Mouse (Mus musculus) ovary, postnatal 36 days (tissue): ENCODE measurements around the gene Gm20489.

Experiments used
- DNase-seq: peaks from one replicate; pipeline ENCODE4 v3.0.0; 2022; ENCODE audit warnings: low spot score, mixed read lengths

Gene Gm20489

DNA sequence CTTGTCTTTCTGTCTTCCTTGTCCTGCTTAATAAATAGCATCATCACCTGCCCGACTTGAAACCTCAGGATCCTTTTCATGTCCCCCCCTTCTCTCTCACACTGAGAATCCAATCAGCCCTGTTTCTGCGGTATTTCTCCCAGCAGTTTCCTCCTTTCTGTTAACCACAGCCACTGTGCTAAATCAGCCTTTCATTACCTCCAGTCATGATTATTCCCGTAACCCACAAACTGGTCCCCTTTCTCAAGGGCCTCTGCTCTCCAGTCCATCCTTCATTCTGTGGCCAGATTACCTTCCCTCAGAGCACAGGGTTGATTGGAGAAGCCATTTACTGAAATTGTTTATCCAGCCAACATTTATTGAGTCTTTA, at the start of gene Gm20489:
Gene Gm20489 (minus strand): TSS at position 269 of the 370 bp plus-strand sequence.
- no peak for DNase-seq

DNA sequence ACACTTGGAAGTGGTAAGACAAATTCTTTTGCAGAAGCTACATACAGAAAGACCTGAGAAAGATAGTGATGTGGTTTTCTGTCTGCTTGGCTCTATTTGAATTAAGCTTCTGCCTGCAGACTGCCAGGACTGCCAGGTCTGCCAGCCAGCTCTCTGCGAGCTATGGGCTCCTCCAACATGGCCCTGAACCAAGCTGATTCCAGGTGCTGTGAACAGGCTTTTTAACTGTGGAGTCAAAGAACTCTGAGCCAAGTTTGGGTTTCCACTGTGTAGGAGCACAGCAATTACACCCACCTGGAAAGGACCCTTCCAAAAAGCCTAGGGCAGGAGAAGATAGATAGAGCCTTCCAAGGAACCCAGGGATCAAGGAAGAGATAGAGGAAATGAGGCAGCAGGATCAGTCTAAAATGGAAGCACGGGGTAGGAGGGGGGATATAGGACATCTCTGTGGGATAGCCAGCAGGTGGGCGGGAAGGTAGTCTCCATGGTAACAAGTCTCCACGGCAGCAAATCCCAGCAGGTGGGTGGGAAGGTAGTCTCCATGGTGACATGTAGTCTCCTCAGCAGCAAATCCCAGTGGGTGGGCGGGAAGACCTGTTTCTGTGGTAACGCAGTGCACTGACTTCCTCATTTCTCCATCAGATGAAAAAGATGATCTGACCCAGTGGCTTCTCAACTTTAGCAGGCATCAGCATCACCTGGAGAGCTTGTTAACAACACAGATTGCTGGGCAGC, 45.0 kb upstream of the Gm20489 start:
- no peak for DNase-seq

DNA sequence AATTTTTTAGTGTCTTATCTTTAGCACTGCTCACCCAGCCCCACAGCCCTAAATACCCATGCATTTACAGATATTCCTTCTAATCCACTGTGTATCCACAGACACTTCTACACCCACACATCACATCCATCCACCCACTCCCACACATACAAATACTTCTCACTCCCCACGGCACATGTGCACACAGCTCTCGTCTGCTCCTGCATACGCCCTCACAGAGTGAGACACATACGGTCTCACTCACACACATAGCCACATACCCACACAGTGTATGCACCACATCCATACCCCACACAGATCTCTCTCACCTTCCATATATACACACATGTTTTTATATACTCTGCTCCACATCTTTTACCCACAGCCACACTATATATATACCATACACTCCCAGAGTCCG, 40.5 kb upstream of the Gm20489 start:
- no peak for DNase-seq

DNA sequence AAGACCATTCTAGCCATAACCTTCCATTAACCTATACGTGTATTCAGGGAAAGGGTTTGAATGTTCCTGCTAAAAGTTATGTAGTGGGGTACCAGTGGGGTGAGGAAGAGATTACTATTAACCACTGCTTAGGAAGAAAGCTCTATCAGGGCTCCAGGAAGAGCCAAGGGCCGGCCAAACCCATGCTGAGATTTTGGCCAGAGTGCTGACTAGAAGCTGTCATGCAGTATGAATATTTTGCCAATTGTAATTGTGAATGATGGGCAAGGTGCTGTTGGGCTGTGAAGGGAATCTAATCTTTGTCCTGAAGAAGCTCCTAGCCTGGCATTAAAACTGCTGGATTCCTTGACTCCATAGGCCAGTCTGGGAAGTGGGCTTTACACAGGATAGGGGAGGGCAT, 35.8 kb upstream of the Gm20489 start:
- no peak for DNase-seq

DNA sequence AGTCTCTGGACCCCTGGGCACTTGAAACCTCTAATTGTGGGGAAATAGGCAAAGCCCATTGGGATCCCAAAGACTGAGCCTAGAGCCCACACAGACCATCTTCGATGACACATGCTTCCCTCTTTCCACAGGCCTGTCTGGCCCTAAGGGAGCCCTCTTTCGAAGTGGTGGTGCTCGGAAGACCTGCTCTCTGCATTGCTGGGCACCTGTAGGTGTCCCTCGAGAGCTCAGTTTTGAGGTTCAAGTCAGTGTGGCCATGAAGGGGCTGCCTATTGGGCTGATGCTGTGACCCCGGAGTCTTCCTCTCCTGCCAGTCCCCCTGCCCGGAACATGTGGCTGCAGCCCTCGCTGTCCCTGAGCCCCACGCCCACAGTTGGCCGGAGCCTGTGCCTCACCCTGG, 32.8 kb upstream of the Gm20489 start:
- DNase-seq: no peak

DNA sequence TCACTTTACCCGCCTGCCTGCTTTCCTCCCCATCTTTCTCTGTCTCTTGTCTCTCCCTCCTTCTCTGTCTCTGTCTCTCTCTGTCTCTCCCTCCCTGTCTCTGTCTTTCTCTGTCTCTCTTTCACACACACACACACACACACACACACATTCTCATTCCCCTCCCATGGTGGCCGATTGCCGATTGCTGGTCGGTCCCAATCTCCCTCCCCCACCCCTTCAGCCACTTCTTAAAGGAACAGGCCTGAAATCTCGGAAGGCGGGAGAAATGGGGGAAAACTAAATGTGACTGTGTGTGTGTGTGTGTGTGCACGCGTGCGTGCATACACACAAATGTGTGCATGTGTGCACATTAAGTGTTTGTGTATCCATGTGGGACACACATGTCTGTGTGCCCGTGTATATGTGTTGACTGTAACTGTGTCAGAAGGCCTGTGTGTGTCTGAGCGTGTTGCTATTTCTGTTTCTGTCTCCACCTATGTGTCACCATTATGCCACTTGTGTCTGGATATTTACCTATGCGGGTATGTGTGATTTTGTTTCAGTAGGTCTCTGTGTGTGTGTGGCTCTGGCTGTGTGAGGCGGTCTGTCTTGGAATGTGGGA, 31.7 kb upstream of the Gm20489 start:
- no peak for DNase-seq

DNA sequence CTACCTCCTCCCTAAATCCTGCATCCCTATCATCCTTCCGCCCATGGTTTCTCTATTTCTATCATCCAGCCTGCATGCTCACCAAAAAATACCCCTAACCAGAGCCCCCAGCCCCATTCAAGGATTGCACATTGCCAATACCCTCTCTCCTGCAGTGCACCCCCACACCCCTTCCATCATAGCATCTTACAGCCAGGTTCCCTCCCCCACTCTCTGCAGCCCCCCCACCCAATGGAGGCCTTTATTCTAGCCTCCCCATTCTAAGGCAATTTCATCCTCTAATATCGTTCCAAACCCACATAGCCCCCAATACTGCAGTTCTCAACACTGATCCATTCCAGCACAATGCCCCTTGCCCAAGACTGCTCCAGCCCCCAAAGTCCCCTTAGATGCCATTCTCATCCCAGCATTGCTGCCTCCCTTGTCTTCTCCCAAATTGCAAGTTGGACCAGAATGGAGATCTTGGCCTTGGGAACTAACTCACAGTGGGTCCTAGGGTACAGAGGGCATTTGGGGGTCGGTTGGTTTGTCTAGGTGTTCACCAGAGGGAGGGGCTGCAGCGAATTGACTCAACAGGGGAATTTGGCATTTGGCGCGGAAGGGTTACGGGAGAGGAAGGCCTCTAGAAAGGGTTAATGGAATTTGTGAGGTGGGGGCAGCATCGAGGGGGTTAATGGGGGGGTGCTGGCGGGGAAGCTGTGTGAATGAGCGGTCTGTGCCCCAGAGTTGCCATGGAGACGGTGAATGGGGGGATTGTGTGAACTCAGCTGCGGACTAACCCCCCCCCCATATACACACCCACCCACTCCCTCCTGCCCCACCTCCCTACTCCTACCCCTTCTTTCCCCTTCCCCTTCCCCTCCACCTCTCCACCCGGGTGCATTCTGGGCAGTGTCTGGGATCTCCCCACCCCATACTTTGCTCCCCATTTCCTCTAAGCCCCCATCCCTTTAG, 30.9 kb upstream of the Gm20489 start:
- DNase-seq: no peak

DNA sequence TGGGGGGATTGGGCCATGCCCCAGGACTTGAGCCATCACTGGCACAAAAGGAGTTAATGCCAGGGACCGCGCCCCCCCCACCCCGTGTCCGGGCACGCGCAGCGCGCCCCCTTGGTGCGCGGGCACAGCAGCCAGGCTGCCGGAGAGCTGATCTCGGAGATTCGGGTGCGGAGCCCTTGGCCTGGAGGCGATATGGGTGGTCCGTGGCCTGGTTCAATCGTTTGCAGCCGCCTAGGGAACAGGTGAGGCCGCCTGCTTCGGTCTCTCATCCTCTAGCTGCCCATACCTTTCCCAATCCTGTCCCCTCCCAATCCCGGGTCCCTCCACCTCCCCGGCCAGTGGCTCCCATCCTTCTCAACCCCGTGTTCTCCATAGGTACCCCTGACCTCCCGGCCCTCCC, 30.2 kb upstream of the Gm20489 start, which contains the start of gene Nlgn3:
Gene Nlgn3 (plus strand): TSS at position 114 of the 400 bp plus-strand sequence.
- DNase-seq: no peak

DNA sequence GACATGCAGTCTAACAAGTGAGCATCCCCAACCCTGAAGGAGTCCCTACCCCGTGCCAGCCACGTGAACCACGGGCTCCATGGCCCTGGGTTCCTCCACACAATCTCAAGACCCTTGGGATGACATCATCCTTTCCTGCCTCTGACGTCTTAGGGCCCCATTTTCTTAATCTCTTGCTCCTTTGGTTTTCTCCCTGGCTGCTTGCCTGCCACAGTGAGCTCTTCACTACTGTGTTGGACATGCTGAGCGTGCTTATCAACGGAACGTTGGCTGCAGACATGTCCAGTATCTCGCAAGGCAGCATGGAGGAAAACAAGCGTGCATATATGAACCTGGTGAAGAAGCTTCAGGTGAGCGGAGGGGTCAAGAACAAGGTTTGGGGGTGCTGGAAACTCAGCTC, 21.3 kb upstream of the Gm20489 start:
- DNase-seq: no peak

DNA sequence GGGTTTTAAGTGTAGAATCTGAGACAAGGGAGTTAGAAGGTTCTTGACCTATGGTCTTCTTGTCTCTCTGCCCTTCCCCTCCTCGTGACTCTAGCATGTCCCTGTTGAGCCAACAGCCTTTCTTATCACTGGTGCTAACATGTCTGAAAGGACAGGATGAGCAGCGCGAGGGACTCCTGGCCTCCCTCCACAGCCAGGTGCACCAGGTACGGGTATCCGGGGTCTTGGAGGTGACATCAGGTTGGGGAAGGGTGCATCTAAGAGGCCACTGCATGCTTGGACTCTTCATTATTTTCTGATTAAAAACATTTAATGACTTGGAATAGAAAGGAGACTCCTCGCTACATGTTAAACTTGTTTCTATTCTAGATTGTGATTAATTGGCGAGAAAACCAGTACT, 20.2 kb upstream of the Gm20489 start:
- DNase-seq: no peak

DNA sequence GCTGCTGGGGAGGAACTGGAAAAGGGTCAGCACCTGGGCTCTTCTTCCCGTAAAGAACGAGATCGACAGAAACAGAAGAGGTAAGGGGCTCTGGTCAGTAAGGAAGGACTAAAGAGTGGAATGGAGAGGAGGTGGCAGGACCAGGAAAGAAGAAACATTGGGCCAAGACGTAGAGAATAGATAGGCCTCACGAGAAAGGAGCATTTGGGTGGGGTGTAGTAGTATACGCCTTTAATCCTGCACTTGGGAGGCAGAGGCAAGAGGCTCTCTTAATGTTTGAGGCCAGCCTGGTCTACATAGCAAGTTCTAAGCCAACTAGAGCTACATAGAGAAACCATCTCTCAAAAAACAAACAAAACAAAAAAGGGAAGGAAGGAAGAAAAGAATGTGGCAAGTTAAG, 19.6 kb upstream of the Gm20489 start:
- no peak for DNase-seq

DNA sequence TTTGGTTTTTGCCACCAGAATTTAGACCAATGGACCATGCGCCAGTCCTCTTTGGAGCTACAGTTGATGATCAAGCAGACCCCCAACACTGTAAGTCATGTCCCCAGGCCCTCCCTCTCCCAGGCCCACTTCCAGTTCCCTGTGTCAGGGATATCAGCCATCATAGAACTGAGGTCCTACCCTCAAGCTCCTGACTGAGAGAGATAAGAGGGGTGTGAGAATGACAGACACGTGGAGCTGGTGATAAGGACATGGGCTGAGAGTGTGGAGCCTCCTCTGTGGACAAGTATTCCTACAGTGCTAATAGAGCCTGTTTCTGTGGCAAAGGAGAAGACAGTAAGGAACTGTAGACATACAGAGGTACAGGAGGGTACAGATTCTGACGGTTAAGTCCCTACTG, 18.7 kb upstream of the Gm20489 start:
- no peak for DNase-seq

DNA sequence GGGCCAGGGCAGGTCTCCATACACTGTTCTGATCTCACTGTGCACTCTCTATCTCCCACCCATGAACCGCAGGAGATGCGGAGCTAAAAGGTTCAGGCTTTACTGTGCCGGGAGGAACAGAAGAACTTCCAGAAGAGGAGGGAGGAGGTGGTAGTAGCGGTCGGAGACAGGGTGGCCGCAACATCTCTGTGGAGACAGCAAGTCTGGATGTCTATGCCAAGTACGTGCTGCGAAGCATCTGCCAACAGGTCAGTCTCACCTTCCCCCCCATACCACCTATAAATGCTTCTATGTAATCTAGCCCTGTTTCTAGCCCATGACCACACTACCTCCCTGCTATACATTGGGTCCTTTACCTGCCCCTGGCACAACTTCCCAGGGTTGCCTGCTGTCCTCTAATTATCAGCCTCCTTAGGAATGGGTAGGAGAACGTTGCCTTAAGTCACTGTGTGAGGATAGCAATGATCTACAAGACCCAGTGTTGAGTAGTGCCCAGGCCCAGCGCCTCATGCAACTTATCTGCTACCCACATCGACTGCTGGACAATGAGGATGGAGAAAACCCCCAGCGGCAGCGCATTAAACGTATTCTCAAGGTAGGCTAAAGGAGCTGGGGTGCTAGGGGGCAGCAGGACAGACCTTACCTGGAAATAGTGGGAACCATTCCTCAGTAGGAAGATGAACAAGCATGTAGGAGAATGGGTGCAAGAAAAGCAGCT, 17.3 kb upstream of the Gm20489 start:
- DNase-seq: no peak

DNA sequence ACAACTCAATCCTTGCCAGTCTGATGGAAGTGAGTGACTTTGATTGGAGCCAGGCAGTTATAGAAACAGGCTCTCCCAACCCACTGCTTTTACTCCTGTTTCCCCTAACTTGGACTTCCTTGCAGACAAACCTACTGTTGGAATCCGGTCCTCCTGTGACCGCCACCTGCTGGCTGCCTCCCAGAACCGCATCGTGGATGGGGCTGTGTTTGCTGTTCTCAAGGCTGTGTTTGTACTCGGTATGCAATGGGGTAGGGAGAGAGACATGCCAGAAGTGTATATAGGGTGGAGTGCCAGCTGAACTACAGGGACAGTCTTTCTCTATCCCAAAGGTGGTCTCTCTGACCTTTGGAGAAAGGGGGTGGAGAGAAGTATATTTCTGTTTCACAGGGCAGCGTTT, 16.7 kb upstream of the Gm20489 start:
- DNase-seq: peak; percentile 66

DNA sequence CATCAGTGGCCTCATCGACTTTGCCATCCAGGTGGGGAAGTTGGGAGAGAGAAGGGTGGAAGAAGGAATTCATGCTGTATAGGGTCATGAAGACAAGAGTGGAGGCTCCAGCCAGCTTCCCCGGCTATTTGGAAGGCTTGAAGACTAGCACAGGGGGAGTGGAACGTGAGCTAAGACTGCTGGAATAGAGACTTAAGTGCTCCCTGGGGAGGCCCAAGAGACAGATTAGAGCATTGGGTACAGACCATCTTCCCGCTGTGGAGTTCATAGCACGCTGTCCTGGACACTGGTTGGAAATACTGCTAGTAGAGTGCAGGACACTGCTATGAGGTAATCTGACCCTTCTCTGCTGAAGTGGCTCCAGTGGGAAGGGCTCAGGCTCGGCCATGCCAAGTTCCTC, 14.0 kb upstream of the Gm20489 start:
- no peak for DNase-seq

DNA sequence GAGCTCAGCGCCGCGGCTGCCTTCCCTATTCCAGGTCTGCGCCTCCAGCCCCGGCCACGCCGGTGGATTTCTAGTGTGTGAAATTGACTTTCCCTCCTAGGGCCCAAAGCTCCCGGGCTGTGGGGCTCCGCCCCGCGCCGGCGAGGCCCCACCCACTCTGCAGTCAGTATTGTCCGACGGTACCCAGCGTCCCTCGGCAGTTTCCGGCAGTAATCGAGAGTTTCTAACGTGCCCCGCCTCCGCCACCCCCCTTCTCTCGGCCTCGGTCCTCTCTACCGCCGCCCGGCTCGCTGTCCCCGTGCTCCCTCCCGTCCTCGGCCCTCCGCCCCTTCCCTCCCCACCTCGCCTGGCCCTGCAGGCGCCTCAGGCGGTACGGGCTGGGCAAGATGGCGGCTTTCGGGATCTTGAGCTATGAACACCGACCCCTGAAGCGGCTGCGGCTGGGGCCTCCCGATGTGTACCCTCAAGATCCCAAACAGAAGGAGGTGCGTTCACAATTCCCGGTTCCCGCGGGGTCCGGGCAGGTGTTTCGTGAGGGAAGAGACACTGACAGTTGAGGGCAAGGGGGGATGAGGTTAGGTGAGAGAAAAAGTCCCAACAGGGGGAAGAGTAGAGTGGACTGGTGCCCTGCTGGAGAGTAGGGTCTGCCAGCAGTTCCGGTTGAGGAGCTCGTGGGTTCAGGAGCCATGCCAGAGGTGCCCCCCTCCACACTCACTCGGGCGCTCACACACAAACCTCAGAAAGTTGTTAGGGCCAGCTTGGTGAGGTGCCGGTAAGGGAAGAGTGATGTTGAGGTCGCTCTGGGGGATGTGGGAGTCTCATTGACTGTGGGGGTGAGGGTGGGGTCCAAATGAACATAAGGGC, 5.3 kb upstream of the Gm20489 start, which contains the start of gene Med12:
Gene Med12 (plus strand): TSS at position 156 of the 864 bp plus-strand sequence.
- peak; percentile 88 for DNase-seq

DNA sequence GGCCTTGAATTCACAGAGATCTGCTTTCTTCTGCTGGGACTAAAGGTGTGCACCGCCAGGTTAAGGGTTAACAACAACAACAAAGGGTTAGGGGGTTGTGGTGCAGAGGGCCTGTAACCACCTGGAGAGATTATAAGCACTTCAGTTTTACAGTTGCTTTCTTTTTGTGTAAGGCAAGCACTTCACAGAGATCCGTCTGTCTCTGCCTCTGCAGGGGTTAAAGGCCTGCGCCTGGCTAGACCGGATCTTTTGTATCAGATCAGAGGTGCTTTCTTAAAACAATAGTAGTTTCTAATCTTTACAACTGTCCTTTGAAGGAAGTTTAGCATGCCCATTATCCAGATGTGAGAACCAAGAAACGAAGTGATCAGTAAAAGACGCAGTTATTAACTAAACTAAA, 4.6 kb upstream of the Gm20489 start:
- no peak for DNase-seq

DNA sequence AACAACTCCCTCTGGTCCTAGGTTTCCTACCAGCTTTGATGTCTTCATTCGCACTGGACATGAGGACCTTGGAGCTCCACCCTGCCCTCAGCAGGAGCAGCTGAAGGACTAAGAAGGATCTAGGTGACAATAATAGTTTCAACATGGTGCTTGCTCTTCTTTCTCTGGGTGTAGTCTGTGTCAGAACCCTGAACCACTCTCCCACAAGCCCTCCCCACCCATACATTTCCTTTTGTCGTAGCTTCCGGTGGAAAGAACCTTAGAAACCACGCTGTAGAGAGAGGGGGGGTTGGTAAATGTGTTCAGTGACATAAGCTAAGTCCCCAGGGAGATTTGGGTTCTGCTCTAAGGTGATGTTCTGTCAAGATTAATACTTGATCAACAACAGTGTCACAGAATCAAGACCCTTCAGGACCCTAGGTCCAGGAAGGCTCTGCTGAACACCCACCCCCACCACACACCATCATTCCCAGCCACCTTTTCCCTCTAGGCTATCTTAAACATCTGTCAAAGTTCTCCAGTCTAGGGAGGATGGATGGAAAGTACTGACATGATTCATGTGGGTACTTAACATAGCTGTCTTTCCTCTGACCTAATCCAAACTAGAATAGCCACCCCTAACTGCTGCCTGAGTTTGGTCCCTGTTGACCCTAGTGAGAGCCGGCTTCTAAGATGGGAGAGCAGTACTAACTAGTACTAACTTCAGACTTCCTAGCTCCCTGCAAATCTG, 633 bp downstream of the Gm20489 start, which contains the start of gene Il2rg:
Gene Il2rg (minus strand): TSS at position 231 of the 730 bp plus-strand sequence.
- no peak for DNase-seq

DNA sequence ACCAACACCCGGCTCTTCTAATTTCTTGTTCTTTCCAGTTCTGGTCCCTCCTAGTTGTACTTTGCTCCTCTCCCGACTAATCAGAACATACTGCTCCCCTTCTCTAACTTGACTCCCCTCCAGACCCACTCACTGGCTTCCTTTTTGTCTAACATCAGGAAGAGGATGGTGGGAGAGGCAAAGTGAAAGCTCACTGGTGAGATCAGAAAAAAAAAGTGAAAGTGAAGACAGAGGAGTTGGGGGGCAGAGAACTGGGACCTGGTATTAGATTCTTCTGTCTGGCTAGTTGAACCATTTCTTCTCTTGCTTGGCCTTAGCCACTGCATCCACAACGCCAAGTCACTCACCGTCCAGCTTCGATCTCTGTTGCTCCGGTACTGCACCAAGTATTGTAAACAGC, 2.2 kb downstream of the Gm20489 start:
- no peak for DNase-seq

DNA sequence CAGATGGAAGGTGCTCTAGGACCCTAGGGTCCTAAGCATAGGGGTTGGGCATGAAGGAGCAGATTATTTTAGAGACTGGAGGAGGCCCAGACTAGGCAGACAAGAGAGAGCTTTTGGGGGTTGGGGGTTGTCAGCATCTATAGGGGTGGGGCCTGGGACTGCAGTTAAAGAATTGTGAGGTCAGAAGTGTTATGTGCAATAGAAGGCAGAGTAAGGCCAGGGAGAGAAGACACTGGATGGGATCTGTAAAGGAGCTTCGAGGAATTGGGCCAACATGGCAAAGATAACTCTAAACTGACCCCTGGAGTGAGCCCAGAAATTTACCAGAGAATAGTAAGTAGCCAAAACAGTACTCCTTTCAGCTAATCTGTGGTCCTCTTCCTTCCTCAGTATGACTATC, 4.9 kb downstream of the Gm20489 start, which contains the start of gene Gm614:
Gene Gm614 (minus strand): TSS at position 101 of the 400 bp plus-strand sequence.
- DNase-seq: no peak
